Mouse (Mus musculus): ENCODE measurements at regions not wholly inside any gene's neighbourhood (a gene's known extent, or its start where the extent isn't known, plus 50 kb on each side); places are given as distances from the start of the nearest gene placed in this dataset.
"Not testable (repeated sequence)": the region's sequence is repeated elsewhere in the genome, so short reads cannot be mapped to it uniquely, and the experiment has no call there.

DNA sequence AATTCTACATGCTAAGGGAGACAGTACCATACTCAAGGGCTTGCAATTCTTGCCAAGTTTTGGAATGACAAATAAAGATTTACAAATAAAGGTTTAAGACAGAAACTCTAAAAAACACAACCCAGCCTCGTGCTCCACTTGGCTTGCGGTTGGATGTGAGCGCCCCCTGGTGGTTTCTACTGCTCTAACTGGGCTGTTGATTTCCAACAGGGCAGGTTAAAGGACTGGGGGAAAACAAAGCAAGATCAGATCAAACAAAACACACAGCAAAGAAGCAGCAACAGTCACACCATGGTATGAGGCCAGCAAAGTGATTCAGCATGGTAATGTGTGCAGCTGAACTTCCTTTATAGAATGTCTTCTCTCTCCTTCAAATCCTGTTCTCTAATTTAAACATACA is 339.2 kb downstream of the Adam3 start:
- peak; percentile 69 for ATAC-seq (replicated peaks; ENCODE audit: low read depth, poor library complexity, severe bottlenecking)

DNA sequence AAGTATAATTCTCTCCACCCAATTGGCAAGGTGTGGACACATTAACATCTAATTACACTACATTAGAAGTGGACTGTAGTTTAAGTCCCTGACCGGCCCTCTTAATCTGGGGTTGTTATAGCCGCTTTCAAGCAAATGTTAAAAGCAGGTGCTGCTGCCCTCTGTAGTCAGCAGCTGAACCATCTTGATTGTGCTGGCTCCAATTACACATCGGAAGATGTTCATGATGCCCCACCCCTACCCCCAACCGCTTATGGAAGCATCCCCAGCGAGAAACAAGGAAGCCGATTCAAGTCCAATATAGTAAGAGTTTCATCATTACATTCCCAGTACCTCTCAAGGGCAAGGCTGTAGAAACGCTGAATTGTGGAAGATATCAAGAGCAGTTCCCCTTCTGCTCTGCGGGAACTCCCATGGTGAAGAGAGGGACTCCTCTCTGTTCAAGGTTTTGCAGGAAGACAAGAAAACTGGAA is 341.7 kb downstream of the Adam3 start:
- ATAC-seq (replicated peaks; ENCODE audit: low read depth, poor library complexity, severe bottlenecking): no peak

DNA sequence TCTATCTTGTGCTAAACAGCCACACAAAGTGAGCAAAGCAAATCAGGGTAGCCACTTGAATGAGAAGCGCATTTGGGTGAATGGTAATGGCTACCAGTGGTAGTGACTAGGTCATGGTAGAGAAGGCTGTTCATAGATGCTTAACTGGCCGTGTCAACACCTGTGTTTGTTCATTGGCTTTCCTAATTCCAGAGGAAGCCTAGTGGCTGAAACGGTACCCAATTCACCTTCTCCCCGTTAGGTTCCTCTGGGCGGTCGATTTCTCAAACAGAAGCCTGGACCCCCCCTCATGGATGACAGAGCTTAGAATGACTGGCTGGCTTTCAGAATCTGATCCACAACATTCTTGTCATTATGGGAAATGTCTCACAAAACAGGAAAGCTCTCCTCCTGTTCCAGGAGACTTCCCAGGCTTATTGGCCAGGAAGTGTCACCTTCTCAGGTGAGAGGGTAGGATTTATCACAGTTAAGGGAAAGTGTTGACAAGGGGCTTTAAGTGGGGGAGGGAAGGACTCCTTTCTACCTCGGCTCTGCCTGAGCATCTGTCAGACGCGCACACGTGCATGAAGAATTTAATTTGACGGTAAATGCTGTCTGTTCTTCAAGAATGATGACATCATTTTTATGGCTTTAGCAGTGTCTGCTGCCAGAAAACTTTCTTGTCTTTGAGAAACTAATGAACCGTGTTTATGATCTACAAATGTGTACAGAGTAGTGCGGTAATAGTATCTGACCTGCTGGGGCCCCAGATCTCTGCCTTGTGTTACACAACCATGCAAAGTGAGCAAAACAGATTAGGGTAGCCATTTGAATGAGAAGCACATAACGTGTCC is 342.3 kb downstream of the Adam3 start:
- ATAC-seq (replicated peaks; ENCODE audit: low read depth, poor library complexity, severe bottlenecking): no peak

DNA sequence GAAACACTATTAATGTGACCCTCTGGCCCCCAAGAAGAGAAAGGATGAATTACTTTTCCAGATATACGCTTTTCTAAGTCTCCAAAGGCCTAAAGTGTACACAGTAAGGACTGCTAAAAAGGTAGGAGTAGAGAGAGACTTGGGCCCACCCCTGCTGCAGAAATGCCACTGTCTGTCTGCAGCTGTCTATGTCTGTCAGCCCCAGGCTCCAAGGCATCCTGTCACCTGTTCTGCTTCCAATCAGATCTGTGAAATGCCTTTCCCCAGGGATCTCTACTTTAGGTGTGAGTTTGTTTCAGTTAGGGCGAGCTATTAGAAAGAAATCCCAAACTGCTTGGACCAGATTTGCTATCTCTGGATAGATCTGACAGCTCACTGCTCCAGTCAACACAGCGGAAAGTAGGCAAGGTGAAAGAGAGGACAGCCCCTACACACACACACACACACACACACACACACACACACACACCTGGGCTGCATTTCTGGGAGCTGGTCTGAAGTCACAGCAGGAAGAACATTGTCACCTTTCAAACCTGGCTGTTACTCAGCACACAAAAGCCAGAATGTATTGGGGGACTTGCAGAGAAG is 343.9 kb downstream of the Adam3 start:
- ATAC-seq (replicated peaks; ENCODE audit: low read depth, poor library complexity, severe bottlenecking): no peak

DNA sequence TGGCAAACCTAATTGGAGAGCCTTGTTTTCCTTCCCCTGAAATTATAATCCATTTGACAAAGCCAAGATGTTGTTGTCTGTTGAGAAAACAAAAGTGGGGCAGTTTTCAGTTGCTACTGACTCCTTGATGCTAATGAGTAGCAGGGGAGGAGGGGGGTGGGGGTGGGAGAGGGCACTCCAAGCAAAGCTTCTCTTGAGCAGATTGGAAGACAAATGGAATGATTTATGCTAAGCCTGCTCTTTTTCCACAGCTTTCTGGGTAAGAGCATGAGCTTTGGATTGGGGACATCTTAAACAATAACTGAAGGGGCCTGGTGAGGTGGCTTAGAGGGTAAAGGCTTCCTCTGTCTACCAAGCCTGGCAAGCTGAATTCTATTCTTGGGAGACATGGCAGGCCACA is 347.6 kb downstream of the Adam3 start:
- no peak for ATAC-seq (replicated peaks; ENCODE audit: low read depth, poor library complexity, severe bottlenecking)

DNA sequence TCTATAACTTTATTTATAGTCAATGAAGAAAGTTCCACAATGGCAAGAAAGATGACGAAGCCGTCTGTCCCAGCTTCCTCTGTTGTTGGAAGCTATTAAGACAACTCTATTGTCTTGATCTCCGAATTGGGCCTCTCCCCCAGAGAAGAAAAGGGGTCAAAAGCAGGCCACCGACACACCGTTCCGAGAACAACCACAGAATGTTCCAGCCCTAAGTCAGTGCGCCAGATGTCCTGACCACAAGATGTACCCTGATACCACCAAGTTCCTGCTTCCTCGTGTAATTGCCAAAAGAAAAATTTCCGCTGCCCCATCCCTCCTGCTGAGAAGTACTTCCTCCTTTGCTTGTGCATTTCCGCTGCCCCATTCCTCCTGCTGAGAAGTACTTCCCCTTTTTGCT is 348.8 kb downstream of the Adam3 start:
- ATAC-seq (replicated peaks; ENCODE audit: low read depth, poor library complexity, severe bottlenecking): not testable (repeated sequence)

DNA sequence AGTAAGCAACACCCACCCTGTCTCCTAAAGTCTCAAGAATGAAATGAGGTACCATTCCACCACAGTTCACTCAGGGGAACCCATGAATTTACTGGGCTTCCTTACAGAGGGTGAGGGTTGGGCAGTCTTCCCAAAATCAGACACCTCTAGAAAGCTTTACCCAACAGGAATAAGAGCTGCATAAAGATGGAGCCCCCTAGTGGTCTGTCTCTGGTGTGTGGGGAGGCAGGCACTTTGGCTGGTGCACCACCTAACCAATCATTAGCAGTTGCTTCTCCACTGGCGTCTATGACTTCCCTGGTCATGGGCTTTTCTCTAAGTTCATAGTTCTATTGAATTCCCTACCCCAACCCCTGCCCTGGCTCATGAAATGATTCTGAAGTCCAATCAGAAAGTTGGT is 351.1 kb downstream of the Adam3 start:
- ATAC-seq (replicated peaks; ENCODE audit: low read depth, poor library complexity, severe bottlenecking): no peak

DNA sequence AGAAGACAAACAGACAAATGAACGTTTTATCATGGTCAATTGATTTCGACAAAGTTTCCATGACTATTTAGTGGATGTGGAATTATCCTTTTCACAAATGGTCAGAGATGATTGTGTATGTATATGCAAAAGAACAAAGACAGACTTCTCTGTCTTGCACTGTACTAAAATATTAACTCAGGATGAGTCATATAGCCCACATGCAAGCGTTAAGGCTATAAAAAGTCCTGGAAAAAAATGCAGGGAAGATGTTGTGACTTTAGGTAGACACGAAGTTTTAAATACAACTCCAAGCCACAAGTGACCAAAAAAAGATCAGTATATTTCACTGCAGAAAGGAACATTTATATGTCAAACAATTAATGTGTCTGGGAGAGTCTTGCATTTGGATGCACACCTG is 353.6 kb downstream of the Adam3 start:
- no peak for ATAC-seq (replicated peaks; ENCODE audit: low read depth, poor library complexity, severe bottlenecking)

DNA sequence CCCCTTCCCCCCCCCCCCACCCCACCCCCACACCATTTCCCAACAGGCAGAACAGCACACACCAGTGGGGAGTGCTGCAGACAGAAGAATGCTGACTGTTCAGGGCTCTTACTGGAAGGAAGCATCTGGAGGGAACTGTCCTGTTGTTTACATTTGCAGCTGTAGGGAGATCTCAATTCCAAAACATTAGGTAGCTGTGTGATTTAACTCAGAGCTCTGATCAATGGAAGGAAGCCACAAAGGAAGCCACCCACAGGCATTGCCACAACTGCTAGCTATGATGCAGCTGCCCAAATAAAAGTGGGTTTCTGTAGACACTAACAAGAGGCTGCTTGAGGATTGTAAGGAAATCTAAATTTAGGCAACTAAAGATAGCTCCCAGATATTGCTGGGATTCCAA is 359.7 kb downstream of the Adam3 start:
- ATAC-seq (replicated peaks; ENCODE audit: low read depth, poor library complexity, severe bottlenecking): no peak

DNA sequence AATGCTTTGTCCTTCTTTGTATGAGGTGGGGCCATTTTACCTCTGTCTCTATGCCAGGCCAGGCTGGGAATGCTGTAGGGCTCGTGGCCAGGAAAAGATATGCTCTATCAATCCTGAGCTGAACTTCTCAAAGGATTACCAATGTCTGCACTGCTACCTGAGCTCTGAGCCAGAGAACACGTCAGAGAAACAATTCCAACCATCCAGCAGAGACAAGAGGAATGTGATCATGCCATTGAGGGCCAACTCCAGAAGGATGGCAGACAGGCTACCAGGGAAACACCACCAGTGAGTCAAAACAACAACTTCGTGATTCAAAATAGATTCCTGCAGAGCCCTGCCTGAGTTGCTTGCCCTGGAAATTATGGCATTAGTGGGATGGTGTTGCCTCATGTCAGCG is 361.0 kb downstream of the Adam3 start:
- ATAC-seq (replicated peaks; ENCODE audit: low read depth, poor library complexity, severe bottlenecking): no peak

DNA sequence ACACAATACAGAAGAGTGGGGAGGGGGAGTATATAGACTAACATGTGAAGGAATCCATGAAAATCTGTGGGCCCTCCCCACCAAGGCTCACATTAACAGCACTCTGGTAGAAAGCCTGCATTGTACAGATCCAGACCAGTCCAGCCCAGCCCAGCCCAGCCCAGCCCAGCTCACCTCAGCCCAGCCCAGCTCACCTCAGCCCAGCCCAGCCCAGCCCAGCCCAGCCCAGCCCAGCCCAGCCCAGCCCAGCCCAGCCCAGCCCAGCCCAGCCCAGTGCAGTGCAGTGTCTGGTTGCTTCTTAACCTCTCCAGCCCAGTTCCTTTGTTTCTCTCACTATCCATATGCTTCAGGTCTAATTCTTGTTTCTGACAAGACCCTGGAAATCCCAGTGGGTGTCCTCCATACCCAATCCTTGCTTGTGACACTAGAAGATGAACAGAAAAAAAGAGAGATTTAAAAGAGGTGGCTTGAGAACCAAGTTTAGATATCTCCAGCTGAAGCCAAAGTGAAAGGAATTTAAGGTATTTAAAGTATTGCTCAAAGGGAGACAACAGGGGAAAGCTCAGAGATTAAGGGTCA is 366.5 kb downstream of the Adam3 start:
- ATAC-seq (replicated peaks; ENCODE audit: low read depth, poor library complexity, severe bottlenecking): no peak

DNA sequence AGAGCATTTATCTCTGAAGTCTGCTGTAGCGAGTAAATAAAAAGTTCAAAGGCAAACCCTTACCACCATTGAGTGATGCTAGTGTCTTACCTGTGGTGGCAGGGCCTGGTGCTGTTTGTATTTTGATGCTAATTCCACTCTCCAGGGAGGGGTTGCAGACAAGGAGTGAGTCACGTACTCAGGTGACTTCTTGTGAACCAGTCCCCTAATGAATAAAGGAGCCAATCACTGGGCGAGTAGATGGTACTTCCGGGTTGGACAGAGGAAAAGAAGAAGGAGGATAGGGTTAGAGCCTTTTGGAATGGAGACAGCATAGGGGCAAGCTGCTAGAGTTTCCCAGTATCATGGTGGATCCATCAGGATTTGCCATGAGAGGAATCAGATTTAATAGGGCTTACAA is 370.5 kb downstream of the Adam3 start:
- no peak for ATAC-seq (replicated peaks; ENCODE audit: low read depth, poor library complexity, severe bottlenecking)

DNA sequence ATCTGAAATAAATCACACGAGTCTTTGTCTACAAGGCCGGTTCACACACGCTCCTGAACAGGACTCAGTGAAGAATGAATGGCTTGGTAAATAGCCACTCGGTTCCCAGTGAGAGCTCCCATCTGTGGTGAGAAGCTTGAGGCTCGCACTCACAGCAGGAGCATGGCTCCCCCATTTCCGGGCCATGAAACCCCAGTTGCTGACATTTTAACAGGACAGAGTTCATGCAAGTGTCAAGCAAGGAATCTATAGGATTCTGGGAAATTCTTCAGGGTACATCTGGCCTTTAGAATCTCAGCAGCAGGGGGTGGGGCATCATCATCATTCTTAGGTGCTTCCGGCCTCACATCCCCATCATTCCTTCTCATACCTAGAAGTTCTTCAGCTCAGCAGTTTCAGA is 371.8 kb downstream of the Adam3 start:
- ATAC-seq (replicated peaks; ENCODE audit: low read depth, poor library complexity, severe bottlenecking): no peak

DNA sequence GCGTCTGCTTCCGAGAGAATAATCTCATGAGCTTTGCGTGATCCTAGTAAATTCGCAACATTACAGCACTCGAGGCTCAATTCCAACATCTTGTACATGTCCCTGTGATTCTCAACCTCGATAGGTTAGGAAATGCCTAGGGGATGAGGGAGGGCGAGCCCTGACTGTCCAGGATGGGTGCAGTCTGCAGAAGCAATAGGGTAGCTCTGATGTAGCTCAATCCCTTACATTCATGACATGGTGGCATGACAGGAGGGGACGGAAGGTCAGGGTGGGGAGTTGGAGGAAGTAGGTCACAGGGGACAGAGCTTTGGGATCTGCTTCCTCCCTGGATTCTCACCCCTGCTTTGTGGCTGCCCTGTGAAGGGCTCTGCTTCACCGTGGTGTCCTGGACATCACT is 373.3 kb downstream of the Adam3 start:
- ATAC-seq (replicated peaks; ENCODE audit: low read depth, poor library complexity, severe bottlenecking): no peak

DNA sequence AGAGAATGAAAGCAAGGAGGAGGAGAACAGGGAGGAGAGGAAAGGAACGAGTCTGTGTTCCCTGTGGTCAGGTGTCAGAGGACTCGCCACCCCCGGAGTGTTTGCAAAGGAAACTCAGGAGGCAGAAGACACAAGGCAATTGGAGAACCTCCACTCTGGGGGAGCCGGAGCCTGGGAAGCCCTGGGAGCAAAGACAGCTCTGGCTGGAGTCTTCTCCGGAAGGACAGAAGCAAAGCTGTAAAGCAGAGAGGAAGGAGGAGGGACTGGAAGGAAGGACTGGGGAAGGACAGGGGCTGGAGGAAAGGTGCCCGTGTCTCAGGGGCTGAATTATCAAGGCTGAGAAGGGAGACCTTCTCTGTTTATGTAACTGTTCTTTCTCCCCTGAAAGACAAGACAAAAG is 373.9 kb downstream of the Adam3 start:
- no peak for ATAC-seq (replicated peaks; ENCODE audit: low read depth, poor library complexity, severe bottlenecking)

DNA sequence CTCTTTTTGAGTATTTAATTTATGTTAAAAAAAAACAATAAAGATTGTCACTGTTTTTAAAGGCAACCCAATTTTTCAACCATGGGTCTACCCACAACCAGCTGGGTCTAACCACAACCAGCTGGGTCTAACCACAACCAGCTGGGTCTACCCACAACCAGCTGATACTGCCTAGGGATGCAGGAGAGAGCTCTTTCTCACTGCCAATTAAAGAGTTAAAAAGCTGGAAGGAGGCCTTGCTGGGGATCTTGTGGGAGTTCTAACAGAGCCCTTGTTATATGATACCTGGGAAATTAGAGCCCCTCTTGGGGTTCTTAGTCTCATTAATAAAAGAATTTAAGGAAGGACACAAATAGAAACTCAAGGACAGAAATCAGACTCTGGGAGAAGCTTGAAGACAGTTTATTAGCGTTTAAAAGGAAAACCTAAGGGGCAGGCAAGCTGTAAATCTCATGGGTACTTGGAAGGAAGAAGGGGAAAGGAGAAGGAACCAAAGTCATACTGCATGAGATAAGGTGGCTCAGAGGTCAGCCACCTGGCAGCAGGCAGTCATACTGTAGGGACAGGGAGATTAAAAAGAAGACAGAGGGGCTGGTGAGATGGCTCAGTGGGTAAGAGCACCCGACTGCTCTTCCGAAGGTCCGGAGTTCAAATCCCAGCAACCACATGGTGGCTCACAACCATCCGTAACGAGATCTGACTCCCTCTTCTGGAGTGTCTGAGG is 379.1 kb downstream of the Adam3 start:
- no peak for ATAC-seq (replicated peaks; ENCODE audit: low read depth, poor library complexity, severe bottlenecking)

DNA sequence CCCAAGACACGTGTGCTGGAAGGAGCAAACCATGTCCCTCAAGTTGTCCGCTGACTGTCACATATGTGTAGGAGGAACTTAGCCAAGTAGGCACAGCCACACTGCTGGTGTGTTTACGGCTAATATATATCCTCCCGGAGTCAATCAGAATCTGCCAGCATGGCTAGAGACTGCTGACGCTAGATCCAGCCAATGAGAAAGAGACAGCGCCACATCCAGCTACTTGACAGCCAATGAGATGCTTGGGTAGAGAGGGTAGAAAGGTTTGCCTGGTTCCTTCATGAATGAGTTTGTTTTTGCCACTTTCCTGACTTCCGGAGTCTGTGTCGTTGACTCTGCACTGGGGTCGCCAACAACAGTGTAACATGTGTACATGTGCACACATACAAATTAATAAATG is 387.0 kb downstream of the Adam3 start:
- no peak for ATAC-seq (replicated peaks; ENCODE audit: low read depth, poor library complexity, severe bottlenecking)

DNA sequence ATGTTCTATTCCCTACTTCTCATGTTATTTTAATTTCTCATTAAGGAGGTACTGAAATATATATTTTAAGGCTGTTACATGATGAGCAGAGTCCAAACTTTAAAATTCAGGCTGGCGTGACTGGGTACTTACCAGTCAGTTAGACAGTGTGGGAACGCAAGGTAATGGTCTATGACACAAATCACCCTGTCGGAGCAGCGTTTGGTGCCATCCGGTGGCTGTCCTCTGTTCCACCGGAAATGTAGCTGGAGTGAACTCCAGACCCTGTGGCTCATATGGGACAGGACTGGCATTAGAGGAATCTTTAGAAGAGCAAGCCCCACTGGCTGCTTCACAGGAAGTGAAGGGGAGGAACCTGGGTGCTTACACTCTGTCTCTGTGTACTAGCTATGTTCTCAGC is 388.0 kb downstream of the Adam3 start:
- ATAC-seq (replicated peaks; ENCODE audit: low read depth, poor library complexity, severe bottlenecking): no peak

DNA sequence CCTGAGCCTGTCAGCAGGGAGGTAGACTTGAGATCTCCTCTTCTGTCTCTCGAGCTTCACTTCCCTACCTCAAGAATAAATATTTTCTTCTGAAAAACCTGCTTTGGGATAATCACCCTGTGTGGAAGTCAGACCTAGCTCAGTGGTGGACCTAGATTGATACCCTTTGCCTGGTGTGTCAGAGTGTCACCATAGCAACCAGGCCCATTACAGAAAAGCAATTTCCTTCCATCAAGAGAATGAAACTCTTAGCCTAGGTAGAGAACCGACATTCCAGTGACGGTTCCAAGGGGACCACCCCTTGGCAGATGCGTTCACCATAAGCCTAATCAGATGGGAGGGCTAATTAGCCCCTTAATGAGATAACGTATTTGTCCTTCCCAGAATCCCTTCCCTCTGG is 389.9 kb downstream of the Adam3 start:
- ATAC-seq (replicated peaks; ENCODE audit: low read depth, poor library complexity, severe bottlenecking): no peak

DNA sequence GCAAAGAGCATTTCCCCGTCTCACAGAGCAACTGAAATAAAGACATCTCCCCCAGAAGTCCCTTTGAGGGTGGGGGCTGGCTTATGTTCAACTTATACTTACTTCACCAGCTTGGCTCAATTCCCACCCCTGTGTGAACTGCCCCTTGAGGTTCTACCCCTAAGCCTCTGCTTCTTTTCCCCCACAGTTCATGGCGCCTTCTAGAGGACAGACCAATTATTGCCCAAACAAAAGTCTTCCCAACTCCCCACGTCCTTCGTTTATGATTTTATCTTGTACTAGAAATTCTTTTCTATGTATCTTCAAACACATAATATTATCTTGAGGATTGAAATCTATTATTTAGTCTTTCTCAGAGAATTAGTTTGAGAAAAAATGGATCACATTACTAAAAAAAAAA is 391.9 kb downstream of the Adam3 start:
- no peak for ATAC-seq (replicated peaks; ENCODE audit: low read depth, poor library complexity, severe bottlenecking)

DNA sequence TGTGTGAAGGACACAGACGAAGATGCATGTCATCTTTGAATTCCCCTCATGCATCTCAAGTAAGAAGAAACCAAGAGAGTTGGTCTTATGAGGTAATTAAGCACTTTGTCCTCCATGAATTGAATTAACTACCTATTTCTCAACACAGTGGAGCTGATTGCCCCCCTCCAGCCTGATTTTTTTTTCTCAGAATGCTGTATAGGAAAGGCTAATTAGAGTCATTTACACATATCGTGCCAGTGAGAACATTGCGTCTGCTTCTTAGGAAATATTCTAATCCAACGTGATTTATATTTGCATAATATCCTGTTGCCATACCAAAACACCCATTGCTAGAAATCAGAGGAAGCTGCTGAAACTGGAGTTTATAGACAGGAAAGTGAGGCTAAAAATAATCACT is 414.8 kb downstream of the Adam3 start:
- no peak for ATAC-seq (replicated peaks; ENCODE audit: low read depth, poor library complexity, severe bottlenecking)

Data from common myeloid progenitor, adult 5-6 weeks (primary cell).